Mouse (Mus musculus): Measurements from ENCODE around the gene Cs. TPM values are rescaled to one million over a fixed set of nuclear protein-coding genes. Genes with fewer than 3 reads are reported as not detected.

Cs gene
- polyA plus RNA-seq, 1 experiment from 2014 or later = 297 TPM

DNA sequence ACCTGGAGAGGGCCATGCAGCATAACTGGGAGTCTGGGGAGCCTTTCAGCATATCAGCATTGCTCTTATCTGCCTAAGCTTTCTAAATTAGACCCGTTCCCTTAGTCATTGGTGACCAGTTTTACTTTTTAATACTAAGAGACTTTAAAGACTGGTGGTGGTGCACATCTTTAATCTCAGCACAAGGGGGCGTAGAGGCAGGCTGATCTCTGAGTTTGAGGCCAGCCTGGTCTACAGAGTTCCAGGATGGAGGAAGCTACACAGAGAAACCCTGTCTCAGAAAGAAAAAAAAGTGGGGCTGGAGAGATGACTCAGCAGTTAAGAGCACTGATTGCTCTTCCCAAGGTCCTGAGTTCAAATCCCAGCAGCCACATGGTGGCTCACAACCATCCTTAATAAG, 2.7 kb downstream of the Cs start:
- H3K4me1 ChIP-seq (ENCODE audit: control insufficient read depth, insufficient read depth, low read length) = peaks cover 16% of the 10 kb centered on the region
- no peak overlapping the region for H3K9ac ChIP-seq (replicated peaks; ENCODE audit: low read depth, low read length)
- no peaks in the 10 kb centered on the region for H3K36me3 ChIP-seq (ENCODE audit: control insufficient read depth, insufficient read depth, low read length)
- no peak for ATAC-seq (ENCODE audit: low read depth)
- WGBS = 81% methylated on average over 2 of the region's 2 CpGs
- H3K9me3 ChIP-seq (ENCODE audit: control insufficient read depth, low read length) = no peaks in the 10 kb centered on the region
- H3K4me3 ChIP-seq (ENCODE audit: low read depth, low read length) = no peak overlapping the region
- no peak overlapping the region for H3K4me2 ChIP-seq (ENCODE audit: low read depth, low read length)
- H3K27ac ChIP-seq (ENCODE audit: low read depth, low read length) = no peak overlapping the region
- no peaks in the 10 kb centered on the region for H3K27me3 ChIP-seq (ENCODE audit: control insufficient read depth, insufficient read depth, low read length)

- Histone ChIP-seq H3K9me3 (ENCODE audit: control insufficient read depth, low read length) (no peaks in the 10 kb centered on the region), H3K4me1 (ENCODE audit: control insufficient read depth, insufficient read depth, low read length) (peaks cover 10% of the 10 kb centered on the region), H3K27ac (ENCODE audit: low read depth, low read length) (no peak overlapping the region), H3K27me3 (ENCODE audit: control insufficient read depth, insufficient read depth, low read length) (no peaks in the 10 kb centered on the region), H3K9ac (replicated peaks; ENCODE audit: low read depth, low read length) (no peak overlapping the region), H3K4me3 (ENCODE audit: low read depth, low read length) (no peak overlapping the region), H3K4me2 (ENCODE audit: low read depth, low read length) (no peak overlapping the region), H3K36me3 (ENCODE audit: control insufficient read depth, insufficient read depth, low read length) (no peaks in the 10 kb centered on the region)
- no peak for ATAC-seq (ENCODE audit: low read depth)
- WGBS = 91% methylated on average over 1 of the region's 1 CpGs
Observed at GRCm38 (mm10) chr10:128343436-128343835, 5.9 kb downstream of the Cs start.

GRCm38 (mm10) chr10:128344568-128345275, 7.2 kb downstream of the Cs start:
- Histone ChIP-seq H3K27ac (ENCODE audit: low read depth, low read length) (peak overlapping the region; percentile 8), H3K9ac (replicated peaks; ENCODE audit: low read depth, low read length) (no peak overlapping the region), H3K36me3 (ENCODE audit: control insufficient read depth, insufficient read depth, low read length) (no peaks in the 10 kb centered on the region), H3K4me1 (ENCODE audit: control insufficient read depth, insufficient read depth, low read length) (no peaks in the 10 kb centered on the region), H3K9me3 (ENCODE audit: control insufficient read depth, low read length) (no peaks in the 10 kb centered on the region), H3K4me2 (ENCODE audit: low read depth, low read length) (no peak overlapping the region), H3K27me3 (ENCODE audit: control insufficient read depth, insufficient read depth, low read length) (no peaks in the 10 kb centered on the region), H3K4me3 (ENCODE audit: low read depth, low read length) (no peak overlapping the region)
- ATAC-seq (ENCODE audit: low read depth) = no peak
- WGBS = 59% methylated on average over 7 of the region's 7 CpGs

- Histone ChIP-seq H3K4me3 (ENCODE audit: low read depth, low read length) (no peak overlapping the region), H3K36me3 (ENCODE audit: control insufficient read depth, insufficient read depth, low read length) (peaks cover 25% of the 10 kb centered on the region), H3K9ac (replicated peaks; ENCODE audit: low read depth, low read length) (no peak overlapping the region), H3K4me2 (ENCODE audit: low read depth, low read length) (no peak overlapping the region), H3K27ac (ENCODE audit: low read depth, low read length) (no peak overlapping the region), H3K27me3 (ENCODE audit: control insufficient read depth, insufficient read depth, low read length) (no peaks in the 10 kb centered on the region), H3K9me3 (ENCODE audit: control insufficient read depth, low read length) (no peaks in the 10 kb centered on the region), H3K4me1 (ENCODE audit: control insufficient read depth, insufficient read depth, low read length) (no peaks in the 10 kb centered on the region)
- ATAC-seq (ENCODE audit: low read depth) = no peak
- 93% methylated on average over 8 of the region's 8 CpGs for WGBS
Observed at GRCm38 (mm10) chr10:128347541-128347940, 10.0 kb downstream of the Cs start.

GRCm38 (mm10) chr10:128358796-128359195, 21.3 kb downstream of the Cs start:
- peaks cover 65% of the 10 kb centered on the region for H3K36me3 ChIP-seq (ENCODE audit: control insufficient read depth, insufficient read depth, low read length)
- no peaks in the 10 kb centered on the region for H3K9me3 ChIP-seq (ENCODE audit: control insufficient read depth, low read length)
- H3K4me2 ChIP-seq (ENCODE audit: low read depth, low read length) = no peak overlapping the region
- no peak overlapping the region for H3K27ac ChIP-seq (ENCODE audit: low read depth, low read length)
- H3K4me1 ChIP-seq (ENCODE audit: control insufficient read depth, insufficient read depth, low read length) = no peaks in the 10 kb centered on the region
- 49% methylated on average over 2 of the region's 2 CpGs for WGBS
- no peak for ATAC-seq (ENCODE audit: low read depth)
- no peaks in the 10 kb centered on the region for H3K27me3 ChIP-seq (ENCODE audit: control insufficient read depth, insufficient read depth, low read length)
- no peak overlapping the region for H3K4me3 ChIP-seq (ENCODE audit: low read depth, low read length)
- no peak overlapping the region for H3K9ac ChIP-seq (replicated peaks; ENCODE audit: low read depth, low read length)

DNA sequence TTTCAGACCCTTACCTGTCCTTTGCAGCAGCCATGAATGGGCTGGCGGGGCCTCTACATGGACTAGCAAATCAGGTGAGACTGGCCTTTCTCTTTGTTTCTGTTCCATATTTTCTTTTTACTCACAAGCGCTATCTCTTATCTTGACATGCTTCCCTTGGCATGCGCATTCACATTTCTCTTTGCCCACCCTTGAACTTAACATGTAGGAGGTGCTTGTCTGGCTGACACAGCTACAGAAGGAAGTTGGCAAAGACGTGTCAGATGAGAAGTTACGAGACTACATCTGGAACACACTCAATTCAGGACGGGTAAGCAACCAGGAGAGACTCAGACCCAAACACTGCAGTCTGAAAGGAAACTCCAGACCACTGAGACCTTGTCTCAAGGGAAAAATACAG, 21.7 kb downstream of the Cs start:
- Histone ChIP-seq H3K9me3 (ENCODE audit: control insufficient read depth, low read length) (no peaks in the 10 kb centered on the region), H3K36me3 (ENCODE audit: control insufficient read depth, insufficient read depth, low read length) (peaks cover 60% of the 10 kb centered on the region), H3K9ac (replicated peaks; ENCODE audit: low read depth, low read length) (no peak overlapping the region), H3K27ac (ENCODE audit: low read depth, low read length) (no peak overlapping the region), H3K4me1 (ENCODE audit: control insufficient read depth, insufficient read depth, low read length) (no peaks in the 10 kb centered on the region), H3K4me2 (ENCODE audit: low read depth, low read length) (no peak overlapping the region), H3K4me3 (ENCODE audit: low read depth, low read length) (no peak overlapping the region), H3K27me3 (ENCODE audit: control insufficient read depth, insufficient read depth, low read length) (no peaks in the 10 kb centered on the region)
- no peak for ATAC-seq (ENCODE audit: low read depth)
- 95% methylated on average over 6 of the region's 6 CpGs for WGBS

- Histone ChIP-seq H3K9ac (replicated peaks; ENCODE audit: low read depth, low read length) (no peak overlapping the region), H3K27ac (ENCODE audit: low read depth, low read length) (no peak overlapping the region), H3K4me2 (ENCODE audit: low read depth, low read length) (no peak overlapping the region), H3K36me3 (ENCODE audit: control insufficient read depth, insufficient read depth, low read length) (peaks cover 62% of the 10 kb centered on the region), H3K4me1 (ENCODE audit: control insufficient read depth, insufficient read depth, low read length) (no peaks in the 10 kb centered on the region), H3K4me3 (ENCODE audit: low read depth, low read length) (no peak overlapping the region), H3K9me3 (ENCODE audit: control insufficient read depth, low read length) (no peaks in the 10 kb centered on the region), H3K27me3 (ENCODE audit: control insufficient read depth, insufficient read depth, low read length) (no peaks in the 10 kb centered on the region)
- ATAC-seq (ENCODE audit: low read depth) = no peak
- WGBS = 91% methylated on average over 6 of the region's 6 CpGs
Observed at GRCm38 (mm10) chr10:128361836-128362235, 24.3 kb downstream of the Cs start.

GRCm38 (mm10) chr10:128362568-128362967, 25.0 kb downstream of the Cs start:
- Histone ChIP-seq H3K9ac (replicated peaks; ENCODE audit: low read depth, low read length) (no peak overlapping the region), H3K27me3 (ENCODE audit: control insufficient read depth, insufficient read depth, low read length) (no peaks in the 10 kb centered on the region), H3K27ac (ENCODE audit: low read depth, low read length) (no peak overlapping the region), H3K9me3 (ENCODE audit: control insufficient read depth, low read length) (no peaks in the 10 kb centered on the region), H3K4me2 (ENCODE audit: low read depth, low read length) (no peak overlapping the region), H3K4me1 (ENCODE audit: control insufficient read depth, insufficient read depth, low read length) (peaks cover 6% of the 10 kb centered on the region; the same call in 1 of the 2 replicates), H3K4me3 (ENCODE audit: low read depth, low read length) (no peak overlapping the region), H3K36me3 (ENCODE audit: control insufficient read depth, insufficient read depth, low read length) (peaks cover 59% of the 10 kb centered on the region)
- 55% methylated on average over 3 of the region's 3 CpGs for WGBS
- ATAC-seq (ENCODE audit: low read depth) = no peak

DNA sequence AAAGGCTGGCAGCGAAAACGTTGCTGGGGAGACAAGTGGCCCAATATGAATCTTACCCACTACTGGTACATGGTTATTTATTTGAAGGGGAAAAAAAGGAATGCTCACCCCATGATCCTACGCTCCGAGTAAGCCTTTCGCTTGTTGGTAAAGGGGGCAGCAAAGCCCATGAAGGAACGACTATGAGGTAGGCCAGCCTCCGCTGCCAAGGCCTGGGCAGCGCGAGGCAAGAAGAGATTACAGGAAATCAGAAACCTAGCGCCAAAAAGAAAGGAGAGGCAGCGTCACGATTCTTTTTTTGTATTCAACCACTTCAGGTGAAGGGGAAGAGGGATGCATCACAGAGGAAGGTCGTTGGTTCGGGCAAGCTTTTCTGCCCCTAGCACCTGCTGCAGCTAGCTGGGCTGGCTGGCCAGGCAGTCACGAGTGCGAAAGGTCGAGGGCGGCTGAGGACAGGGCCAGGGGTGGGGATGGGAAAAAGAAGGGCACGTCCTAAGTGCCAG, 30.4 kb downstream of the Cs start:
- H3K4me2 ChIP-seq (ENCODE audit: low read depth, low read length) = peak overlapping the region; percentile 86
- peak overlapping the region; percentile 59 for H3K4me3 ChIP-seq (ENCODE audit: low read depth, low read length)
- no peaks in the 10 kb centered on the region for H3K9me3 ChIP-seq (ENCODE audit: control insufficient read depth, low read length)
- H3K4me1 ChIP-seq (ENCODE audit: control insufficient read depth, insufficient read depth, low read length) = peaks cover 12% of the 10 kb centered on the region; the same call in 1 of the 2 replicates
- no peaks in the 10 kb centered on the region for H3K27me3 ChIP-seq (ENCODE audit: control insufficient read depth, insufficient read depth, low read length)
- H3K36me3 ChIP-seq (ENCODE audit: control insufficient read depth, insufficient read depth, low read length) = 0 out of 2 replicates have a peak, but pooled peaks cover 11% of the 10 kb centered on the region
- peak overlapping the region; percentile 97 for H3K27ac ChIP-seq (ENCODE audit: low read depth, low read length)
- no peak for ATAC-seq (ENCODE audit: low read depth)
- 14% methylated on average over 19 of the region's 19 CpGs for WGBS
- peak overlapping the region; percentile 74 for H3K9ac ChIP-seq (replicated peaks; ENCODE audit: low read depth, low read length)
